Mouse (Mus musculus): ENCODE data around the gene Golga7b. TPM values are rescaled to one million over a fixed set of nuclear protein-coding genes. Genes with fewer than 3 reads are reported as not detected.

Golga7b gene
- polyA plus RNA-seq, 1 experiment, result 1.8 TPM

DNA sequence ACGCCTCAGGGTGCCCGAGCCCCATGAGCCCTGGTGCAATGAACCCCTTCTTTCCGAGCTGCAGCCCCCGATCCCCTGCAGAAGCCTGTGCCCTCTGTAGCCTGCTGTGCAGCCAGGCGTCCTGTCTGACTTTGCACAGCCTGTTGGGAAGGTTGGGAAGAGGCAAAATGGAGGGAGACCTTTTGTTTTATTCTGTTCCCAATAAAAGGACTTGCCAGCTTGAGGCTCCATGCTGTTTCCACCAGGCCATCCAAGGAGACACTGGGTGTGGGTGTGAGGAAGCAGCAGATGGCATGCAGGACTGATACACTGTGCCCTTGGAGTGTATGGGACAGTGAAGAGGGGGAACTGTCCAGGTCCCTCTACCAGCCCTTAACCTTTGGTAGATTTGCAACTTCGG is 22.7 kb downstream of the Golga7b start:
- TF ChIP-seq CTCF (IDR thresholded peaks at IDR 0.05; ENCODE audit: control insufficient read depth, insufficient read depth, low read length), result no peak
- TF ChIP-seq POLR2A (IDR thresholded peaks at IDR 0.05; ENCODE audit: borderline replicate concordance, control insufficient read depth, low read depth, low read length), result no peak
- WGBS, result 68% methylated on average over 6 of the region's 6 CpGs

DNA sequence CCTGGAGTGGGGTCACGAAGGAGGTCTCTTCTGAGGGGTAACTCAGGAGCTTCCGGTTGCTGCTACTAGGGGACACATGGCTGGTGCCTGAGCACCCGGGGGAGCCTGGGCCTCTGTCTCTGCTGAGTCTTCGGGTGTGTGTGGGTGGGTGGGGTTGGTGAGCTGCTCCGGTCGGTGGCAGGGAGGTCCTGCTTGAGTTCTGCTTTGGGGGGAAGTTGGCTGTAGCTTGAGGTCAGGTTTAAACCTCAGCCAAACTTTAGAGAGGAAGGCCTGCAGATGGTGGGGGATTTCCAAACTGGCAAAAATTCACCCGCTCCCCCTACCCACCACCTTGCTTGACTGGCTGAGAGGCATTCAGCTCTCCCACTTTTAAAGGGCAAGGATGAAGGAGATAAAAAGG is 23.8 kb downstream of the Golga7b start:
- Histone ChIP-seq H3K4me1 (ENCODE audit: control insufficient read depth, insufficient read depth, low read length) (no peaks in the 10 kb centered on the region), H3K4me3 (replicated peaks; ENCODE audit: control insufficient read depth, low read depth, low read length) (no peak overlapping the region), H3K27ac (ENCODE audit: control insufficient read depth, insufficient read depth, low read depth, low read length, poor library complexity) (no peak overlapping the region)
- TF ChIP-seq CTCF (IDR thresholded peaks at IDR 0.05; ENCODE audit: control insufficient read depth, insufficient read depth, low read length) (no peak), POLR2A (IDR thresholded peaks at IDR 0.05; ENCODE audit: borderline replicate concordance, control insufficient read depth, low read depth, low read length) (no peak)
- WGBS, result 14% methylated on average over 7 of the region's 7 CpGs

More for the DNA sequence above, 22.7 kb downstream of the Golga7b start:
- Histone ChIP-seq H3K4me3 (replicated peaks; ENCODE audit: control insufficient read depth, low read depth, low read length) (no peak overlapping the region), H3K4me1 (ENCODE audit: control insufficient read depth, insufficient read depth, low read length) (no peaks in the 10 kb centered on the region), H3K27ac (ENCODE audit: control insufficient read depth, insufficient read depth, low read depth, low read length, poor library complexity) (no peak overlapping the region)

DNA sequence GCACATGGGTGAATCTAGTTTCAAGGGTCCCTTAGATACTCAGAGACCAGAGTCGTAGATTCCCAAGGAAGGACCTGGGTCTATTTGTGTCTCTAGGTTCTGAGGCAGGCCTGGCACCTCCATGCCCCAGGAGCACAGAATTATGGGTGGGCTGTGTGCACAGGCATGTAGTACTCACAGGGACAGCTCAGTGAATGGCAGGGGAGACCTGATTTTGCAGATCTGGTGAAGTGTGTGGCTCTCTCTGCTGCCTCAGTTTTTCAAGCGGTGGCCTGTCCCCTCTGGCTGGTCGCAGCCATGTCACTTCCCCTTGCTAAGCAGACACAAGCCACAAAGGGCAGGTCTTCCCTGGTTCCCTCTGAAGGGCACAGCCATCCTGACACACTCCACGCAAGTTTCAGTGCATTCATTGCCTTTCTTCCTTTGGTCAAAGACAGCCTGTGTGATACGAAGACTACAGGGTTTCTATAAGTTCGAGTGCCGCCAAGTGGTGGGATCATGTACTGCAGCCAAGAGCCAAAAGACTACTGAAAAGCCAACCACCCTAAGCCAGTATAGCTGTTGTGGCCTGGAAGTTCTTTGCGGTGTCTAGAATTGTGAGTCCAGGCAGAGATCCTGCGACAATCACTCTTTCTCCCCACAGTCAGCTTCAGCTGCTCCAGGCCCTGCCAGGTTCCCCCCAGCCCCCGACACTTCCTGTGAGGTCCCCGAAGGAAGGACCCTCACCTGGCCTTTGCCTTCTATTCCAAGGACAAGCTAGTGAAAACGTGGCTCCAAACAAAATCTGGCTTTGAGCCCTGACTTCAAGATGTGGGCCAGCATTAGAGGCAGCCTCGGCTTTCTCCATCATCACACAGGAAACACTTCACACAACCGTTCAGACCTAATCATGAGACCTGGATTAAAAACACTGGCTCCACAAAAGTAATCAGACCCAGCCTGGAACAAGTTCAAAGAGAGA is 24.9 kb downstream of the Golga7b start:
- peaks cover 2% of the 10 kb centered on the region for H3K4me1 ChIP-seq (ENCODE audit: control insufficient read depth, insufficient read depth, low read length)
- WGBS, result 34% methylated on average over 14 of the region's 14 CpGs
- no peak overlapping the region for H3K4me3 ChIP-seq (replicated peaks; ENCODE audit: control insufficient read depth, low read depth, low read length)
- no peak for TF ChIP-seq POLR2A (IDR thresholded peaks at IDR 0.05; ENCODE audit: borderline replicate concordance, control insufficient read depth, low read depth, low read length)
- TF ChIP-seq CTCF (IDR thresholded peaks at IDR 0.05; ENCODE audit: control insufficient read depth, insufficient read depth, low read length), result peak; percentile 42
- H3K27ac ChIP-seq (ENCODE audit: control insufficient read depth, insufficient read depth, low read depth, low read length, poor library complexity), result no peak overlapping the region

DNA sequence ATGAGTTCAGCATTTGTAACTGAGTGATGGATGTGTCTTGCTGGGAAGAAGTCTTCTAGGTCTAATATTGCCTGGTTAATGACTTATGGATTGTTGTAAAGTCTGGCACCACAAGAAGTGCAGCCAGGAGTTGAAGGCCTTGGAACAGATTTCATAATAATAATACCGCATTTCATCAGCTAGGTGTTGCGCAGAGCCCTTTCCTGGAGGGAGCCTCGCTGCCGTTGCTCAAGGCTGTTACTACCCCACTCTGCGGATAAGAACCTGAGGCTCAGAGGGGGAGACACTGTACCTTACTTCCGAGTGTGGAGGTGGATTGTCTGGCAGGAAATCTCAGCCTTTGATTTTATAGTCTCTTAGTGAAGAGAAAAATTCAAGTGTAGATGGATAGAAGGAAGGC is 29.9 kb downstream of the Golga7b start:
- Histone ChIP-seq H3K4me3 (replicated peaks; ENCODE audit: control insufficient read depth, low read depth, low read length) (no peak overlapping the region), H3K4me1 (ENCODE audit: control insufficient read depth, insufficient read depth, low read length) (peaks cover 2% of the 10 kb centered on the region), H3K27ac (ENCODE audit: control insufficient read depth, insufficient read depth, low read depth, low read length, poor library complexity) (no peak overlapping the region)
- no peak for TF ChIP-seq CTCF (IDR thresholded peaks at IDR 0.05; ENCODE audit: control insufficient read depth, insufficient read depth, low read length)
- no peak for TF ChIP-seq POLR2A (IDR thresholded peaks at IDR 0.05; ENCODE audit: borderline replicate concordance, control insufficient read depth, low read depth, low read length)
- 34% methylated on average over 6 of the region's 6 CpGs for WGBS

DNA sequence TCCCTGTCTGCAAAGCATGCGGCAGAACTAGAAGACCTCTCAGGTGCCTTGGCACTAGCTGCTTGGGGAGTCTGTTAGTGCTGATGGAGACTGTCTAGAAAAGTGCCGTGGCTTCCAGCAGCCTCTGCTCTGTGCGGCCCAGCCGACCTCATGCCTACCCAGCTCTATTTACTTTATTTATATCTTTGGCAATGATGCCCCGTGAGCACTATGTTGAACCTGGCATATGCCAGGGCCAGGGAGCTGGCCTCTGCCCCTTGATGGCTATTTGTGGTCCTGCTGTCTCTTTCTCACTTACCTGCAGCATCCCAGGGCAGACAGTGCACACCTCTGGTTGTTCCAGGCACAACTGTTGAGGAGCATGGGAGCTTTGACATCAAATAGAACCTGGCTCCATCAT is 31.1 kb downstream of the Golga7b start:
- TF ChIP-seq POLR2A (IDR thresholded peaks at IDR 0.05; ENCODE audit: borderline replicate concordance, control insufficient read depth, low read depth, low read length), result no peak
- no peak for TF ChIP-seq CTCF (IDR thresholded peaks at IDR 0.05; ENCODE audit: control insufficient read depth, insufficient read depth, low read length)
- H3K4me3 ChIP-seq (replicated peaks; ENCODE audit: control insufficient read depth, low read depth, low read length), result no peak overlapping the region
- H3K27ac ChIP-seq (ENCODE audit: control insufficient read depth, insufficient read depth, low read depth, low read length, poor library complexity), result no peak overlapping the region
- peaks cover 2% of the 10 kb centered on the region for H3K4me1 ChIP-seq (ENCODE audit: control insufficient read depth, insufficient read depth, low read length)
- 73% methylated on average over 5 of the region's 5 CpGs for WGBS

DNA sequence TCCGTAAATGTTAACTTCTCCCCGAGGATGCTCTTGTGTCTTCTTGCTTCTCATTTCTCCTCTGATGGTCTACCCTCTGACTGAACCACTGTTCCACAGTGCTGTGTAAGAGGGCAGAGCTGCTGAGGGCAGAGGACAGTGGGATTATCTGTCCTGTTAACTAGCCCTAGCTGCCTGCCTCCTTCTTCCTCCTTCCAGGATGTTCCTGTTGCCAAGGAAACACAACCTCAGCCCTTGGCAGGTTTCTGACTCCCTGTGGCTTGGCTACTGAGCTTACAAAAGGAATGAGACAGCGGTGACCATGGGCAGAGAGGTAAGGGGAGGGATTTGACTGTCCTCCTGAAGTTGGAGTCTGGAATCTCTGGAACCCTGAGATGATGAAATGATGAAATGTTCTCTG is 32.2 kb downstream of the Golga7b start:
- H3K4me1 ChIP-seq (ENCODE audit: control insufficient read depth, insufficient read depth, low read length), result peaks cover 2% of the 10 kb centered on the region
- TF ChIP-seq POLR2A (IDR thresholded peaks at IDR 0.05; ENCODE audit: borderline replicate concordance, control insufficient read depth, low read depth, low read length) (no peak), CTCF (IDR thresholded peaks at IDR 0.05; ENCODE audit: control insufficient read depth, insufficient read depth, low read length) (no peak)
- no peak overlapping the region for H3K27ac ChIP-seq (ENCODE audit: control insufficient read depth, insufficient read depth, low read depth, low read length, poor library complexity)
- WGBS, result 64% methylated on average over 3 of the region's 3 CpGs
- no peak overlapping the region for H3K4me3 ChIP-seq (replicated peaks; ENCODE audit: control insufficient read depth, low read depth, low read length)

DNA sequence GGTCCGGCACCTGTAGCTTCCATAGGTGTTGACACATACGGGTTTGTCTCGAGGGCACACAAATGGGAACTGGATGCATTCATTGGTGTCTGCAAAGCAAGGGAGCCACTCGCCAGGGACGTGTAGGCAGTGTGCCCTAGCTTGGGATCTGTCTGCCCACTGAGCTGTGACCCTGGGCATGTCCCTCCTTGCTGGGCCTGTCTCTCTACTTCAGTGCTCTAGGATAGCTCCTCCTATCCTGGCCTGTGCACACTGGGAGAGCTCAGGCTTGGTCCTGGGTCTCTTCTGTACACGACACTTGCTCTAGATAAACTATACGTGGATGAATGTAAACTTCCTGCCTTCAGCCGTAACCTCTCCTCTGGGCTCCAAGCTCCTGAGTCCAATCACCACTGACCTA is 36.8 kb downstream of the Golga7b start:
- Histone ChIP-seq H3K4me3 (replicated peaks; ENCODE audit: control insufficient read depth, low read depth, low read length) (no peak overlapping the region), H3K27ac (ENCODE audit: control insufficient read depth, insufficient read depth, low read depth, low read length, poor library complexity) (no peak overlapping the region), H3K4me1 (ENCODE audit: control insufficient read depth, insufficient read depth, low read length) (no peaks in the 10 kb centered on the region)
- 69% methylated on average over 8 of the region's 8 CpGs for WGBS
- TF ChIP-seq POLR2A (IDR thresholded peaks at IDR 0.05; ENCODE audit: borderline replicate concordance, control insufficient read depth, low read depth, low read length) (no peak), CTCF (IDR thresholded peaks at IDR 0.05; ENCODE audit: control insufficient read depth, insufficient read depth, low read length) (no peak)

DNA sequence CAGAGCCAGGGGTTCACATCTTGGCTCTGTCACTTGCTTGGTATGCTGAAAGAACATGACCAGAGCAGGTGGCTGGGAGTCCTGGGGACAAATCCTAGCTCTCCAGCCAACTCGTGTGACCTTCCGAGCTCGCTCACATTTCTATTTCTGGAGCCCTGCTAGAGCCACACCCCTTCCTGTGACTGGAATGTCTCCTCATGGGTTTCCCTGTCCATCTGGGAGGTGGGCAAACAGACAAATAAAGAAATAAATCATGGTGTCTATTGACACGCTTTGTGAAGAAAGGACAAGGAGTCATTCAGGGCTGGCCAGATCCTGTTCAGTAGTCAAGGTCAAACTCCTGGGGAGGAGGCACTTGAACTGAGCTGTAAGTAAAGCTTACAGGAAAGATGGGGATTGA is 41.0 kb downstream of the Golga7b start:
- no peak overlapping the region for H3K27ac ChIP-seq (ENCODE audit: control insufficient read depth, insufficient read depth, low read depth, low read length, poor library complexity)
- H3K4me3 ChIP-seq (replicated peaks; ENCODE audit: control insufficient read depth, low read depth, low read length), result no peak overlapping the region
- TF ChIP-seq CTCF (IDR thresholded peaks at IDR 0.05; ENCODE audit: control insufficient read depth, insufficient read depth, low read length), result no peak
- no peak for TF ChIP-seq POLR2A (IDR thresholded peaks at IDR 0.05; ENCODE audit: borderline replicate concordance, control insufficient read depth, low read depth, low read length)
- H3K4me1 ChIP-seq (ENCODE audit: control insufficient read depth, insufficient read depth, low read length), result no peaks in the 10 kb centered on the region
- 55% methylated on average over 4 of the region's 4 CpGs for WGBS

All from bone marrow, adult 2 months (tissue).